Mouse (Mus musculus) mesoderm, embryonic 11.5 days (tissue): ENCODE results near the gene Lonp1.

Experiments
- DNase-seq: peaks from one replicate; pipeline ENCODE4 v3.0.0-alpha.2; 2012; ENCODE audit warnings: low read depth, low spot score

Lonp1 gene

GRCm38 (mm10) chr17:56588921-56589320 lies 37.8 kb downstream of the Lonp1 start:
- no peak for DNase-seq

GRCm38 (mm10) chr17:56587773-56588172 lies 38.9 kb downstream of the Lonp1 start:
- no peak for DNase-seq

- peak; percentile 43 for DNase-seq
These were observed 41.4 kb downstream of the Lonp1 start for GRCm38 (mm10) chr17:56585171-56585821.

- peak; percentile 100 for DNase-seq
These were observed 42.2 kb downstream of the Lonp1 start, which contains the start of the genes Safb2 and Safb for GRCm38 (mm10) chr17:56584257-56585130. Gene Safb2 (minus strand): TSS chr17:56584585. Gene Safb (plus strand): TSS chr17:56584825.

- peak; percentile 28 for DNase-seq
These were observed 43.0 kb downstream of the Lonp1 start for GRCm38 (mm10) chr17:56583611-56584256.

GRCm38 (mm10) chr17:56583071-56583470 lies 43.6 kb downstream of the Lonp1 start:
- no peak for DNase-seq

- no peak for DNase-seq
These were observed 53.7 kb downstream of the Lonp1 start for GRCm38 (mm10) chr17:56572939-56573338.

GRCm38 (mm10) chr17:56572154-56572553 lies 54.5 kb downstream of the Lonp1 start:
- DNase-seq: no peak

- DNase-seq: no peak
These were observed 56.4 kb downstream of the Lonp1 start for GRCm38 (mm10) chr17:56570287-56570686.

GRCm38 (mm10) chr17:56567370-56567769 lies 59.3 kb downstream of the Lonp1 start:
- DNase-seq: no peak

- no peak for DNase-seq
These were observed 59.8 kb downstream of the Lonp1 start for GRCm38 (mm10) chr17:56566918-56567317.

GRCm38 (mm10) chr17:56566293-56566692 lies 60.4 kb downstream of the Lonp1 start:
- DNase-seq: no peak
